Mouse (Mus musculus) heart, adult 2 months (tissue): ENCODE data around the gene Ap1ar.

ENCODE experiments used
- CTCF ChIP-seq: fragments of 200-600 bp; IDR thresholded peaks from 2 replicates; pipeline ENCODE4 v1.8.1; 2022; ENCODE audit warnings: antibody characterized with exemption, mild to moderate bottlenecking, moderate library complexity
- EP300 ChIP-seq: fragments of 200-500 bp; IDR thresholded peaks from 2 replicates; pipeline ENCODE4 v1.6.1; 2011; ENCODE audit warnings: low read depth, low read length, control low read depth; ENCODE audit not compliant: insufficient read depth
- POLR2A ChIP-seq: fragments of 200-500 bp; IDR thresholded peaks from 2 replicates; pipeline ENCODE4 v1.6.1; 2011; ENCODE audit warnings: mild to moderate bottlenecking, low read depth, low read length, control low read depth; ENCODE audit not compliant: insufficient read depth

- TF ChIP-seq CTCF: peak; percentile 24; the same call in 1 of the 2 replicates
- TF ChIP-seq EP300: no peak
- TF ChIP-seq POLR2A: no peak
Observed at GRCm38 (mm10) chr3:127764541-127764940, 72.8 kb downstream of the Ap1ar start.
